Mouse (Mus musculus) right cerebral cortex, postnatal 25 days (tissue): ENCODE measurements at regions not wholly inside any gene's neighbourhood (a gene's known extent, or its start where the extent isn't known, plus 50 kb on each side); places are given as distances from the start of the nearest gene placed in this dataset.

Experiments used
- DNase-seq: peaks from one replicate; pipeline ENCODE4 v3.0.0; 2022

DNA sequence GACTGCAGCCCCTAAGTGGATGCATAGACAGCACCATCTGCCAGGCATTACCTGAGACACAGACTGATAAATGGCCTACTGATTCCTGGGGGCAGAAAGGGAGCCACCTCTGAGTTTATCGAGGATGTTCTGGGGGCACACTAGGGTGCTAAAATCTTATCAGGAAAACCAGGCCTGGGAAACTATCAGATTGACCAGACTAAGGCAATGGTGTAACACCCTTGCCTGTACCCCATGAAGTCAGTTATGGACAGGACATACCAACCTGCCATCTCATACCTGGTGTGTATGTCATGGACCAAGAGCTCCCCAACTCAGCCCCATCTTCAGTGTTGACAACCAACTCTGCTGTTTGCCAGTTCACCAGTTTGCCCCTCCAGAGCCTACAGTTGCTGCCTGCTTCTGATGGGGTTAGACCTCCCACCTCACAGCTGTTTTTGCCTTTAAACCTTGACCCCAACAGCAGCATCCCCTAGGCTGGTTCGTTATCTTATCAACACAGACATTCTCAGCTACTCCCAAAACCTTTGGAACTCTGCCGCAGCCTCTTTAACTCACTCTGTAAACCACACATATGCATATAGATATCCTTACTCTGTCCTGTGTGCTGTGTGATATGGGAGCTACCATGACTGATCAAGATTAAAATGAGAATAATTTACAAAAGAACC lies 83.6 kb upstream of the Irs2 start:
- no peak for DNase-seq

DNA sequence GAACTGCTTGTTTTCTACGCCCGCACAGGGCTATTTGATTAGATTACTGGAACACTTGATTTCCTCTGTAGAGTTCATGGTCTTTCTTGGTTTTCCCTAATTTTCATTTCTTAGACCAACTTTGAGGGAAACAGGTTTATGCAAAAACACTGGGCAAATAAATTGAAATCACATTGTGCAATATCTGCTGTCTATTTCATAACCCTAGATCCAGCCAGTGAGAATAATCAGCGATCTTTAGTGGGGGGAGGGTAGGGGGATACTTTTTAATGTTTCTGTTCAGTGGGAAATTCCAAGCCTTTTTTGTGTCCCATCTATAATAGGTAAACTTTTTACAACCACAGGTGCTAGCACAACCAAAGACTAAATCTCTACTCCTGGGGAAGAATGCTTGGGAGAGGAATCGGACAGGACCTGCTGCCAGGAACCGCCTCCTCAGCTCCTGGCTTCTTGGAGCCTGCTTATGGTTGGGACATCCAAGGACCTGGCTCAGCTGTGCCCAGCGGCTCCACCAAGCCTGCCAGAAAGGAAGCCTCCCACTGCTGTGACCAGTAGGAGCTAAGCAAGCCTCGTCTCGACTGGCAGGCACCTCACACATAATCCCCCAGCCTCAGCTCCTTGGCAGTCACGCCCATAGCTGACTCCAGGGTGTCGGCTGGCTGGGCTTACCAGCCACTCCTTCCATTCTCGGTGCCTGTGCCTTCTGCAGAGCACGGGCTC lies 80.8 kb upstream of the Irs2 start:
- DNase-seq, result peak; percentile 57

DNA sequence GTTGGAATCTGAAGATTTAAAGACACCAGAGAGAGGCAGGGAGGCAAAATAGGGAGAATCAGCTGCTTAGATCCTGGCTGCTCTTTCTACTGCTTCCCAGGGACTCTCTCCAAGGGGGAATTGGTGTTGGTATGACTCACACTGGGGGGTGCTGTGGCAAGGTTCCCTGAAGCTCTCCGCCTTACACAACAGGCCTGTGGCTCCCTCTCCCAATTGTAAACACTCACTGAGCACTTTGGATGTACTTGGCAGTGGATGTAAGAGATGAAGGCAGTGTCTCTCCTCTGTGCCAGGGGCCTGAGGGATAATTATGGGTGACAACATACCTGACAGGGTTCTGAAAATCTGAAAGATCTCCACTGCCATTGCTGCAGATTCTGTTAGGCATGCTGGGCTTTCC lies 77.0 kb upstream of the Irs2 start:
- DNase-seq, result peak; percentile 61

DNA sequence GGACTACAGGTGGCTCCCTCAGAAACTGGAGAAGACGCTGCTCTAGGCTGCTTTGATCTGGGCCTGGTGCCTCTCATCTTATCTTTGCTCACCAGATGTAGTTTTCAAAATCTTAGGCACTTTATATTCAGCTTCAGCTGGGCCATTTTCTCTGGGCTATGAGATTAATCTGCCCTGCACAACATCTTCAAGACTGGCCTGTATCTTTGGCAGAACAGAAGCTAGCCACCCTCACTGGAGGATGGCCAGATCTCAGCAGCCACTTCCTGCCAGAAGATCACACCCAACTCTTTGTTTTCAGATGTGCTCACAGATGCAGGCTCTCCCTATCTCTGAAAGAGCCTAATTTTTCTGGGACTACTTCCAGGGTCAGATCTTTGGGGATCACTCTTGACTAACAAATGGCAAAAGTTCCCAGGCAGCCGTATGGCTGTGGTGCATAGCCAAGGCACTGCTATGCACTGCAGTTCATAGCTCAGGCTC lies 75.8 kb upstream of the Irs2 start:
- no peak for DNase-seq

DNA sequence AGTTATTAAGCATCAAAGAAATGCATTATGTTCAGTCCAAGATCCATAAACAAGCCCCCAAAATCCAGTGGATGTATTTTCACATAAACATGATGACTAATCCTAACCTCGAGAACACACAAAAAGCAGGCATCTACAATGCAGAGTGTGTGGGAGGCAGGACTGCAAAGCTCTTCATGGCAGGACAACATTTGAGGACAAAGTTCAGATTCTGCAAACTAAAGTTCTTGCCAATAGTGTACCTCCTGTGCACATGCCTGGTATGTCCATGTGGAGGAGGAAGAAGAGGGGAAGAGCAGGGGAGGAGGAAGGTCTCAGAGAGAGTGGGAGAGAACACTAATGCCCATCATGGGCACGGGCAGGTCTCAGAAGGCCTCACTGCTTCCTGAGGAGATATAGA lies 72.6 kb upstream of the Irs2 start:
- no peak for DNase-seq

DNA sequence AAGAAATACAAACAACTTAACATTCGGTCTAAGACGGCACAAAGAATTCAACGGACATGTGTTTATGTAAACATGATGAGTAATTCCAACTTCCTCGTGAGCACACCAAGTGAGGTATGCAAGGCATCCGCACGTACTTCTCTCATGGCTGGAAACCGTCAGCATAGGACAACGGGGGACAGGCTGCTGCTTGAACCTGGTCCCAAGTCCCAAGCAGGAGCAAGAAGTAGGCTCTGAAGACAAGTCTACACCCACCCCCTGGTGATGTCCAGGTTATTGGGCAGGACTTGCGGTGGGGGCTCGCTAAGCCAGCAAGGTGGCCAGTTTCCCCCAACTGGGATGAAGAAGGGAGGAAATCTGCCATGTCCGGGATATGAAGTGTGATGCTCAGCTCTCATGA lies 71.5 kb upstream of the Irs2 start:
- no peak for DNase-seq

DNA sequence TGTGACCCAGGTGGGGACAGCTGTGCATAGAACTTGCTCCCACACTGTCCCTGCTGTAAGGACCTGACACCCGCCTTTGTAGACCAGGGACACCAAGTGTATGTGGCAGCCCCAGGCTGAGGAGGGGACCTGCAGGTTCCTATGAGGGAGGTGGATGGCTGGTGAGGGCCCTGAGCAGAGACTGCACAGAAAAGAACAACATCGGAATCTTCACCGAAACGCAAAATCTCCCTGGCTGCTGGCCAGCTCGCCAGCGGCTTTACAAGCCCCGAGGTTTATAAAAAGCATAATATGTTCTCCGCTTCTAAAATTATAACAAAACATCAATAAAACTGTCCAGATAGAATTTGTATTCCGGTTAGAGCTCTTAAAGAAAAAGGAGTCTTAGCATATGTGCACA lies 68.9 kb upstream of the Irs2 start:
- DNase-seq, result no peak

DNA sequence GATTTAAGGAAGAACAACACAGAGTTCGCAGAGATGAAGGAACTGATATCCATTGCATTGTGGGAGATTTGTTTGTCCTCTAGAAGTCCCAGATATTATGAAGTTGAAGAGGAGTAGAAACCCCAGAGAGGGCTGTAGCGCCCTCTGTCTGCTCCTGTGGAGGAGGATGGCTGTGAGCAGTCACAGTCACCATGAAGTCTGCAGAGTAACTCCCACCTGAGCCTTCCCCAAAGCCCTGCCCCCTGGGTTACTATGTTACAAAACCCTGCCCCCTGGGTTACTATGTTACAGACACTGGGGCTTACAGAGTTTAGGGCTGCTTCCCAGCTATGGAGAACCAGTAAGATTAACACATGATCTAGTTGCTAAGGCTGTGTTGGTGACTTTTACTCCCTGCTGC lies 62.9 kb upstream of the Irs2 start:
- DNase-seq, result no peak

DNA sequence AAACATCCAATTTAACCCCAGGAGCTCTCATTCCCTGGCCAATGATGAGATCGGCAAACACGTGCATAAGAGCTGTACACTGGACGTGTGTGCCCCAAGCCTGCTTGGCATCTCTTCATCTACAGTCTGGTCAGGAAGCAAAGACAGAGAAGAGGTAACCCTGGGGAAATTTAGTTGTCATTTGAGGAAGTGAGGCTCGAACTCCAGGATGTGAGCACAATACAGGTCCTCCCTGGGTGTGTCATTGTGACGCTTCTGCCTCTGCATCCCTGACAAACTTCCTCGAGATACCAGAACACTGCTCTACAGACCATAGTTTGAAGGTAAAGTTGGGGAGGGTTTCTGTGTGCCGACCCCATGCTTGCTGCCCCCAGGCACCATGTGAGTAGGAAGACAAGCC lies 59.2 kb upstream of the Irs2 start:
- no peak for DNase-seq

DNA sequence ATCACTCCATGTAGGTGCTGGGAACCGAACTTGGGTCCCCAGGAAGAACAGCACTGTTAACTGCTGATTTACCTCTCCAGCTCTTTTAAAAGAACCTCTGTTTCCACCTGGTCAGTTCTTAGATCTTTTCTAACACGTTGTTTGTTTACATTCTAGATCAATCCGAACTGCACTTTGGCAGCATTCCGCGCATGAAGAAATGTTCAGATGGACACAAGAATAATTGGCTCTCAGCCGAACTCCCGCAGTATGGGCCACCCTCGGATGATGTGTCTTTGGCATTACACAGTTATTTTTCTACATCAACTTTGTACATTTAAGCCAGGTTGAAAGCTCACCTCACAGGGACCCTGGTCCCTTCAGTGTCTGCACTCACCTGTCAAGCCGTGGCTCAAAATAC lies 57.7 kb upstream of the Irs2 start:
- DNase-seq, result no peak

DNA sequence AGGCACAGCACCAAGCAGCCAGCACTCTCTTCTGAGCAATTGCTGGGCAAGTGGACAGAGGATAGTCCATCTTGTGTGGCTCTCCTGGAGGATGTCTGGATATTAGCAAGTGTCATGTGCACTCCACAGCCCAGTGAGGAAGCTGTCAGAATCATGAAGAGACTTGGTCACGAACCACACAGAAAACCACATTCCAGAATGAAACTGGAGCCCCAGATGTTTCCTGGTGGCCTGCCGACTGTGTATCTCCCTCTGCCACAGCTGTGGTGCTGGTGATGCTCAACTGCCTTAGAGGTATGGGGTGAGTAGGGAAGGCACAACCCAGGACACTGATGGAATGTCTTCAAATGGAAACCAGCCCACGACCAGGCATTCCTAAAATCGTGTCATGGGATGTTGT lies 57.0 kb upstream of the Irs2 start:
- DNase-seq, result no peak

DNA sequence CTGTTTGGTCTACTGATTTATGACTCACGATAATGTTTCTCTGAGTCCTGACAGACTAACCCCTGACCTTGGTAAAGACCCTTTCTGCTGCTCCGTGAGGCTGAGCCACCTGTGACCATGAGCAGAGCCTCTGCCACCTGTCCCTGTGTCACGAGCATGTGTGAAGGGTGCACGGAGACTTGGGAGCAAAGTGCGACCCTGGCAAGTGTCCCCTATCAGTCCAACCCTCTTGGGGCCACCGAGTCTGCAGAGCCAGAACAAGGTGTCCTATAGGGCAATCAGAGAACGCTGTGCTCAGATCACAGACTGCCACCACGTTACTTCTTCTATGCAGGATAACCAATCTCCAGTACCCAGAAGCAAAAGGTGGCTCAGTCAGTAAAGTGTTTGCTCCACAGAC lies 54.8 kb upstream of the Irs2 start:
- no peak for DNase-seq

DNA sequence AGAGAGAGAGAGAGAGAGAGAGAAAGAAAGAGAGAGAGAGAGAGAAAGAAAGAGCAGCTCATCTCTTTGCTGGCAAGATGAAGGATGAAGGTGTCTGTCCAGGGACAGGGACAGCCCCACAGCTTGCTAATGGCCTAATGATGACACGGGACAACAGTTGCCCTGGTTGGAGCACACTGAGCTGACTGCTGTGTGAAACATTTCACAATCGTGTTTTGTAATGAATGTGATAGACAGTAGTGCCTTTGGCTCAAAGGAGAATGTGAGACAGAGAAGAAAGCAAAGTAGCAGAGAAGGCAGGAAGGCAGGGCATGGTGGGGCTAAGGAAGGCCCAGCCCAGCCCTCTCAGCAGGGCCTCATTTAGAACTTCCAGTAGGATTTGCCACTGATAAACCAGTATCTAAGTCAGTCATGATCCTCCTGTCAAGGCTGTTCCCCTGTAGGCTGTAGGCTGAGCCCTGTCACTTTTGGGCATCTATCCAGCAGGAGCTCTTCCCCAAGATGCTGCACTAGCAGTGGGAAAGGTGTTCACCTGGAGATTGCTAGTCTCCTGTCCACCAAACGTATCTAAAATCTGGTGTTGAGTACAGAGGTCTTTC lies 54.2 kb upstream of the Irs2 start:
- no peak for DNase-seq

DNA sequence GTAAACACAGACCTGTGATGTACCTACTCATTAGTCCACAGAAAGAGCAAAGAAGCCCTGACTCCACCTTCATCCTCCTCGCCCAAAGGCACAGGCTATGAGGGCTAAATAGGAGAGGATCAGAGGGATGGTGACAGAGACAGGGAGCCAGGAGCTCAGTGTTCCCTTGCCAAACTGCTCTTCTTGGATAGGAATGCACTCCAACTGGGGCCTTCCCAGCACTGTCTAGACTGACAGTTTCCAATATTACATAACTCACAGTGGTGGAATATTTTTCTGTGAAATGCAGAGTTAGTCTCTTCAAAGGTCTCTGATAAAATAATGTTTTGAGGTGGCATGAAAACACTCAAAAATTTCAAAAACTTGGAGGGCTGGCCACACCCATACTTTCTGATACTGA lies 53.5 kb upstream of the Irs2 start:
- no peak for DNase-seq

DNA sequence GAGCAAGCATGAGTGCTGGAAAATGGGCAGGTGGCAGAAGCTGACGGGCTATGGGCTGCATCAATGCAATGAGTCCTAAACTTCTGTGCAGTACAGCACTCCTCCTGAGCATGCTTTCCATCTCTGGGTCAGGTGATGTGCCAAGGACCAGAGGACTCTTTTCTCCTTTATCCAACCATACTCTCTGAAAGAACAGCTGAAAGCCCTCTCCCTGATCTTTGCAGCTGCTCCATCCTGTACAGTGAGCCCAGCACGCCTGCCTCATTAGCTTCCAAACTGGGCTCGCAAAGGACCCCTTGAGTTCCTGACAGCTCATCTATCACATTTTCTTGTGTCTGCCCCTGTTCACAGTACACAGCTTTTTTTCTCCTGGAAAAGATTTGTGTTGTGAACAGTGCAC lies 52.3 kb upstream of the Irs2 start:
- DNase-seq, result no peak

DNA sequence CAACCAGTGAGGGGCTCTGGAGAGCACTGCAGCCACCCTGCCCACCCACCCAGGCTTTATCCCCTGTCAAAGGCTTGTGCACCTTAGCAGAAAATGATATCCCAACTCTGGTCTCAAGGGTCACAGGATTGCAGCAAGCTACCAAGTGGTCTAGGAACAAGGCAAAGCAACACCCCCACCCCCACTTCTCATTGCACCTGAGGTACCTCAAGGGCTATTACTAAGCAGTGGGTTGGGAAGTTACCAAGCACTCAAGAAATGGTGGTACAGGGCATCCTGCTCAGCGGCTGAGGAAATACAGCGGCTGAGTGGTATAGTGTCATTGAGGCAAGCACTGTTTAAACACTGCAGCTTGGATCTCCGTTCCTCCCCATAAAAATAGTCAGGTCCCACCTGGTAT lies 50.1 kb upstream of the Irs2 start:
- DNase-seq, result no peak
